Mouse (Mus musculus): ENCODE data around the gene Cyp2ab1.

- TF ChIP-seq CTCF (IDR thresholded peaks at IDR 0.05; ENCODE audit: borderline replicate concordance, insufficient read depth, low read length), result no peak
- TF ChIP-seq POLR2A (IDR thresholded peaks at IDR 0.05; ENCODE audit: low read depth, low read length), result no peak
Observed at GRCm38 (mm10) chr16:20316770-20317169, 8.4 kb downstream of the Cyp2ab1 start.
